Mouse (Mus musculus): Measurements from ENCODE around the gene Mybpc1. TPM values are rescaled to one million over a fixed set of nuclear protein-coding genes. Genes with fewer than 3 reads are reported as not detected.
A peak's percentile ranks its signal among the peaks of the same experiment; 100 is the strongest.

Mybpc1 gene
- polyA plus RNA-seq, 1 experiment from 2014 or later, result 69.8 TPM

DNA sequence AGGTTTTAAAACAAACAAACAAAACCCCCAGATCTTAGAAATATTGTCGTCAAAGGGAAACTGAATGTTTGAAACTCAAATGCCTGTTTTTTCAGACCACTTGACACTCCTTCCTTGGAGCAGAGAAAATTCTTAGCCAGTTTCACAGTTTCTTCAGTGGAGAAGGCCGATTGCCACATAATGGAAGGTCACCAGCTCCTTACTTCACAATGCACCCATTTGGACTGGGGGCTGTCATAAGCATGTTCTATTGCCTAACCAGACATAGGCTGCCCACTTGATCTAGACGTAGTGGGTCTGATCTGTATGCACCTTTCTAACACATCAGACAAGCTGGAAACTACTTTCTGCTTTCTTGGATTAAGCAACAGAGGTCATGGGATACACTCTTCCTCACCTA is 100.5 kb downstream of the Mybpc1 start:
- no peak overlapping the region for H3K27ac ChIP-seq
- WGBS, result 67% methylated on average over 3 of the region's 3 CpGs
- H3K4me1 ChIP-seq, result peaks cover 10% of the 10 kb centered on the region; the same call in 1 of the 2 replicates
- peak overlapping the region; percentile 81; the same call in 1 of the 2 replicates for H3K4me3 ChIP-seq
- H3K36me3 ChIP-seq, result no peaks in the 10 kb centered on the region
- H3K9me3 ChIP-seq, result no peaks in the 10 kb centered on the region
- no peak for ATAC-seq (ENCODE audit: insufficient number of reproducible peaks, low FRiP score, low TSS enrichment, low read depth)
- no peak overlapping the region for H3K4me2 ChIP-seq
- H3K9ac ChIP-seq, result no peak overlapping the region
- no peaks in the 10 kb centered on the region for H3K27me3 ChIP-seq

DNA sequence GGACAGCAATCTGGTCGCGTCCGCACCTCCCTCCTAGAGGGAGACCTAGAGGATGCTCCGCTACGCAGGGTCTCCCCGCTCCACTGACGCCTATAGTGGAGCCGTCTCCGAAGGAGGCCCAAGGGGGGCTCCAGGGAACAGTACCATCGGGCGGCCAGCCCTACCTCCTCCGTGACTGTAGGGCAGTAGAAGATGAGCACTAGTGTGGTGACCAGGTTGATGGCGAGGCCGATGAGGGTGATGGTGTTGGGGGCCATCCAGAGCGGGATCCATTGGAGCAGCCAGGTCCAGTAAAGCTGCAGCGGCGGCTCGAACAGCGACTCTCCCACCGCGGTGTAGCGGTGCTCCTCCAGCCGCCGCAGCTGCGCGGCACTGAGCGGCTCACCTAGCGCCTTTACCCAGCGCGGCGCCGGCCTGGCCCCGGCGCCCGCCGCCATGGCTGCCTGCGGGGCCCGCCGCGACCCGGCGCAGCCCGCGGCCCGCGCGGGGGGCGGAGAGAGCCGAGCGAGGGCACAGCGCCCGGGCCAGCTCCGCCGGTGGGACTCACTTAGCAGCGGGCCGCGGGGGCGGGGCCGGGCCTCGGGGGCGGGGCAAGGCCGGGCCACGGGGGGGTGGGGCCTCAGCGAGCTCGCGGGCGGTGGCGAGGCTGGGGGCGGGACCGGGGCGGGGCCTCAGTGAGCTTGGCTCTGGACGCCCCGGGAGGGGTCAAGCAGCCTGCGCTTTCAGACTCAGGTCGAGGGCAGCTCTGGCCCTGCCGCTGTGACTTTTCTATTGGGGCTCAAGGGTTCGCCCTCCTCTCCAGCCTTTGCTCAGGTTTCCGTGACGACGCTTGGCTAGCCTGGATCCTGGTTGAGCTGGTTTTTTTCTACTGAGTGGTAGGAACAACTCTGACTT is 101.3 kb downstream of the Mybpc1 start, which contains the start of gene Chpt1:
Gene Chpt1 (minus strand): TSS at position 653 of the 894 bp plus-strand sequence.
- peak; percentile 91 for ATAC-seq (ENCODE audit: insufficient number of reproducible peaks, low FRiP score, low TSS enrichment, low read depth)
- Histone ChIP-seq H3K4me1 (peaks cover 10% of the 10 kb centered on the region; the same call in 1 of the 2 replicates), H3K27ac (peak within 1 kb of the TSS; percentile 75), H3K4me3 (peak within 1 kb of the TSS; percentile 81), H3K36me3 (no peaks in the 10 kb centered on the region), H3K9ac (peak within 1 kb of the TSS; percentile 68), H3K9me3 (no peaks in the 10 kb centered on the region), H3K27me3 (no peaks in the 10 kb centered on the region), H3K4me2 (peak within 1 kb of the TSS; percentile 77)
- WGBS, result under 1% methylated on average over 58 of the region's 80 CpGs

DNA sequence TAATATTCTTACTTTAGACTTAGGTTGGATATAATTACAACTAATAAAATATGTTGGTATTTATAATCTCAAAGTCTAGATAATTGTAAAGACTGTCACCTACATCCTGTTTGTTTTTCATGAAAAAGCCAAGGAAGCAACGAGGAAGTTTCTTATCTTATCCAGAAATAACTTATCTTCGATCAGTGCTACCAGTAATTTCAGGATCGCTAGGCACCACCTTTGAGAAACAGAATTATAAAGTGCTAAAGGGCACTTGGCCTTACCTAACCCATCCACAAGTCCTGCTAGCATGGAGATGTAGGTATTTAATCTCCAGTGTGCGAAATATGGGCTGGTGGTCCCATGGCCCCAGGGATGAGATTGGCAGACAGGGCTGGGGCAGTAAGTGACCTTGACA is 102.0 kb downstream of the Mybpc1 start:
- peaks cover 10% of the 10 kb centered on the region; the same call in 1 of the 2 replicates for H3K4me1 ChIP-seq
- no peaks in the 10 kb centered on the region for H3K36me3 ChIP-seq
- peak overlapping the region; percentile 68 for H3K9ac ChIP-seq
- peak overlapping the region; percentile 77 for H3K4me2 ChIP-seq
- WGBS, result 50% methylated on average over 4 of the region's 4 CpGs
- no peaks in the 10 kb centered on the region for H3K9me3 ChIP-seq
- peak overlapping the region; percentile 81 for H3K4me3 ChIP-seq
- ATAC-seq (ENCODE audit: insufficient number of reproducible peaks, low FRiP score, low TSS enrichment, low read depth), result no peak
- no peak overlapping the region for H3K27ac ChIP-seq
- no peaks in the 10 kb centered on the region for H3K27me3 ChIP-seq

DNA sequence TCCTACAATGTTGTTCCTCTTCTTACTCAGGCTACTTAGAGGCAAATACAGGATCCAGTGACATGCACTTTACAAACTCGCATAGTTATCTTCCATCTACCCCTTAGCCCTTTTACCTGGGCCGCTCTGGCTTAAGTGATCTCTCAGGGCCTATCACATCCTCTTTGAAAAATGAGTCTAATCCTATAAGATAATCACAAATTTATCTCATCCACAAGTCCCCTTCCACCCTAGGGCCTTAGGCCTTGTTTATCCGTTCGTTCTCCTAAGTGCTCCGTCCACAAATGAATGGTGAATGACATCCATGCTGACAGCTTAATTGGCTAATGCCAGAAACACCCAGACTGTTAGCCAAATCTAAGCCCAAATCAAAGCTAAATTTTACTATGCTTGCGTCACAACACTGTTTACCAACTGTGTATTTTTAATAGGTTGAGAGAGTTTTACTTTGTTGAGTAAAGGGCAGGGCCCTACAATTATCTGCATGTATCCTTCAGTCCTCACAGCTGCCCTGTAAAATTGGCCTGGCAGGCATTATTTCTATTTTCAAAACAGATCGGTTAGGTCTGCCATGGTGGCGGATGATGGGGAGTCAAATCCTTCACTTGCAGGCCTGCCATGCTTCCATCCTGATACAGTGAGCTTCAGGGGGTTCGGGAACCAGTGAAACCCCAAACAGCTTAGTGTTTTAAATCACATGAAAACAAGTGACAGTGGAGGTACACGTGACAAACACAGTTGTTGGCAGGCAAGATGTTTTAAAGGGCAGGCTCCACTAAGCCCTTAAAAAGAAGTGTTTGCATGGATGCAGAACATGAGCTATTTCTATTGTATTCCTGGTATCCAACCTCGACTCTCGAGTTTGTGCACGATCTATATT is 102.8 kb downstream of the Mybpc1 start:
- peaks cover 12% of the 10 kb centered on the region for H3K4me1 ChIP-seq
- ATAC-seq (ENCODE audit: insufficient number of reproducible peaks, low FRiP score, low TSS enrichment, low read depth), result no peak
- no peak overlapping the region for H3K4me3 ChIP-seq
- H3K9me3 ChIP-seq, result no peaks in the 10 kb centered on the region
- WGBS, result 59% methylated on average over 13 of the region's 13 CpGs
- H3K9ac ChIP-seq, result no peak overlapping the region
- no peaks in the 10 kb centered on the region for H3K36me3 ChIP-seq
- no peak overlapping the region for H3K27ac ChIP-seq
- H3K4me2 ChIP-seq, result no peak overlapping the region
- no peaks in the 10 kb centered on the region for H3K27me3 ChIP-seq

DNA sequence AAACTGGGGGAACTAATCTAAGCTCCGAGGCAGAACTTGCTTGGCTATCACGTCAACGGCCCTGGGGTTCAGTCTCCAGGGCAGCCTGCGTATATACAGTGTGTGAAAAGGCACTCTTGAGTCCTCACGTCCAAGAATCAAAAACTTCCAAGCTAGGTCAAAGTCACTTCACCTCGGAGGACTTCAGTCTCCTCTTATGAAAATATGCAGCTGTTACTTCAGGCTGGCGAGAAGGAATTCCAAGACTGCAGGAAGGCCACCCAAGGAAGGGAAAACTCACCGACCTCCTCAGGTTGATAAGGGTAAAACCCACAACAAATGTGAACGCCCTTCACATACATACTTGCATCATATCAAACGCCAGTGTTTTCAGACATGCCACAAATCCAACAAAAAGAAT is 103.6 kb downstream of the Mybpc1 start:
- H3K27me3 ChIP-seq, result no peaks in the 10 kb centered on the region
- H3K4me1 ChIP-seq, result peaks cover 17% of the 10 kb centered on the region
- H3K9me3 ChIP-seq, result no peaks in the 10 kb centered on the region
- no peak overlapping the region for H3K4me2 ChIP-seq
- ATAC-seq (ENCODE audit: insufficient number of reproducible peaks, low FRiP score, low TSS enrichment, low read depth), result no peak
- no peak overlapping the region for H3K27ac ChIP-seq
- H3K4me3 ChIP-seq, result no peak overlapping the region
- 66% methylated on average over 10 of the region's 10 CpGs for WGBS
- no peak overlapping the region for H3K9ac ChIP-seq
- no peaks in the 10 kb centered on the region for H3K36me3 ChIP-seq

DNA sequence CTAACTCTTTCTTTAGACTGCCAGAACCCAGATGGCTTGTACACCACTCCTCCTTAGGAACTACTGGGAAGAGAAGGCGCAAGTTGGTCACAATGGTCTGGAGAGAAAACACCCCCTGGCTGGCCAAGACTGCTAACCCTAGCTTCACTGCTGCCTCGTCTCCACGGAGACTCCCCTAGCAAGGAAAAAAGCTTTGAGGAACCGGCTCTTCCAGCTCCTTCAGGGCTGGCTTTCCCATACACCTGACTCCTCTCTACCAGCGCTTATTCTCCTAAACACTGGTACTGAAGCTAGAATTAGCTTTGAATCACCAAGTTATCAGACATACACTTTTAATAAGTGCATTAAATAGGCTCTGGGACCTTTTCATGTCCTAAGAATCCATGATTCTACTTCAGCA is 105.0 kb downstream of the Mybpc1 start:
- H3K9ac ChIP-seq, result no peak overlapping the region
- no peak overlapping the region for H3K27ac ChIP-seq
- no peak for ATAC-seq (ENCODE audit: insufficient number of reproducible peaks, low FRiP score, low TSS enrichment, low read depth)
- H3K4me2 ChIP-seq, result no peak overlapping the region
- no peaks in the 10 kb centered on the region for H3K9me3 ChIP-seq
- H3K4me3 ChIP-seq, result no peak overlapping the region
- 70% methylated on average over 5 of the region's 5 CpGs for WGBS
- no peaks in the 10 kb centered on the region for H3K27me3 ChIP-seq
- H3K36me3 ChIP-seq, result no peaks in the 10 kb centered on the region
- H3K4me1 ChIP-seq, result peaks cover 20% of the 10 kb centered on the region

DNA sequence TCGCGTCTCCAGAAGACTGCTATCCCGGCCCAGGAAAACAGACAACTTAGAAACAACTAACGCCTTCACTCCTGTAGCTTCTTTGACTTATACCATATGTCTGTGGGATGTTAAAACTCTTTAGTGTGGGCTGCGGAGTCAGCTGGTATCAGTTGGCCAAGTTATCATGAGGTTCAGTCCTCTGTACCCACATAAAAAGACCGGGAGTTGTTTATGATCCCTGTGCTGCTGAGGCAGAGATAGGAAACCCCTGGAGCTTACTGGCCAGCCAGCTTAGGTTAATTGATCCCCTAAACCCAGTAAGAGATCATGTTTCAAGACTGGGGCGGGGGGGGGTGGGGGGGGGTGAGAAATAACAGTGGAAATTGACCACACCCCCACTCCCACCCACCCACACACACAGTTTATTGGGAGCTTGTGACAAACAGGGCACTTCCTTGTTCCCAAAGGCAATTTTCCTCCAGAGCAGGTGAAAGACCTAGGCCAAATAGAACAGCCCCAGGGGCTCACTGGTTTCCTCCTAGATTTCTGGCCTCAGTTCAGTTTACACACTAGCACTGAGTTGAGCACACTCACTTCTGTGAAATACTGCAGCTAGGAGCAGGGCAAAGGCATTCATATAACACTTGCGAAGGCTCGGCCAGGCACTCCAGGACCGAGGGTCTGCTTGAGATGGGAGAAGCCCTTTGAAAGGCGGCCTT is 107.9 kb downstream of the Mybpc1 start:
- Histone ChIP-seq H3K27ac (no peak overlapping the region), H3K27me3 (no peaks in the 10 kb centered on the region), H3K4me1 (peaks cover 10% of the 10 kb centered on the region), H3K4me3 (no peak overlapping the region), H3K9me3 (no peaks in the 10 kb centered on the region), H3K9ac (no peak overlapping the region), H3K4me2 (no peak overlapping the region), H3K36me3 (no peaks in the 10 kb centered on the region)
- WGBS, result 31% methylated on average over 11 of the region's 11 CpGs
- no peak for ATAC-seq (ENCODE audit: insufficient number of reproducible peaks, low FRiP score, low TSS enrichment, low read depth)

DNA sequence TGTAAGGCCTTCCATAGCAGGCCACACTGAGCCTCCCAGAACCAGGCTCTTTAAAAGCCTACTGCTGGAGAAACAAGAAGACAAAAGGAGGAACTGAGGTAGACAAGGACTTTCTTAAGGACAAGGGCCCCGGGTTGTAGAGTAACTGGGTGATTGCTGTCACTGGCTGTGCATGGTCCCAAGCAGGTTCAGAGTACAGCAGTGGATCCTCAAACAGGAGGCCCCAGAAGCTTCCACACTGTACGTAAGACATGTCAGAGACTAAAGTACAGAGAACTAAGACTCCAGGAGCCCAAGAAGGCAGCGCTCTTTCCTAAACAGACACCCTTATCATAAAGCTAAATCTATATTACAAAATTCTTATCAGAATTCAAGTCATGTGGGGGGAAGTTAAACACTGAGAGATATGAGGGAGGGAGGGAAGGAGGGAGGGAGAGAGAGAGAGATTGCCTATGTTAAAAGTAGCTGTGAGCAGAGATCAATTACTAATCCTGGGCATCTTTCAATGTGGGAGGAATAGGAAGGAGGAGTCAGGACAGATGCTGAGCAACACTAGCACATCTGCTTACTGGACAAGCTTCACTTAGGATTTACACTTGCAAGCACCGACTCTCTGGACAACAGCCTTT is 109.9 kb downstream of the Mybpc1 start:
- H3K4me3 ChIP-seq, result no peak overlapping the region

DNA sequence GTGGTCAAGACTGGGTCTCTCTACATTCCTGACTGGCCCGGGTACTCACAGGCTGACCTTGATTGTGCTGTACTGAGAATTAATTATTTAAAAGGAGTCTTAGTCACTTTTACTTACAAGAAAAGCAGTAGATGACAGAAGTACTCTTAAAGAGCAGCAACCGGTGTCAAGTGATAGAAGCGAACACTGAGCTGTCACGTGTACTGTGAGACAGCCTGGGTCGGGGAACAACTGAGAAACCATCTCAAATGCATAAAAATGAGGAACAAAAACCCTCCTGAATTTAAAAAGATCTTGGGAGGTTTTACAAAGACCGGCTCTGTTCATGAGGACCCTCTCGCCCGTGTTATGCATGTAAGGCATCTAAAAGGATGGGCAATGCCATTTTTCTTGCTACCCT is 112.3 kb downstream of the Mybpc1 start:
- H3K36me3 ChIP-seq, result no peaks in the 10 kb centered on the region
- 79% methylated on average over 8 of the region's 8 CpGs for WGBS
- H3K4me2 ChIP-seq, result no peak overlapping the region
- H3K9me3 ChIP-seq, result no peaks in the 10 kb centered on the region
- no peak for ATAC-seq (ENCODE audit: insufficient number of reproducible peaks, low FRiP score, low TSS enrichment, low read depth)
- H3K4me1 ChIP-seq, result peaks cover 10% of the 10 kb centered on the region
- H3K9ac ChIP-seq, result no peak overlapping the region
- H3K4me3 ChIP-seq, result no peak overlapping the region
- no peaks in the 10 kb centered on the region for H3K27me3 ChIP-seq
- no peak overlapping the region for H3K27ac ChIP-seq

More for the DNA sequence above, 109.9 kb downstream of the Mybpc1 start:
- Histone ChIP-seq H3K27me3 (no peaks in the 10 kb centered on the region), H3K4me2 (no peak overlapping the region), H3K27ac (no peak overlapping the region), H3K36me3 (no peaks in the 10 kb centered on the region), H3K4me1 (peaks cover 10% of the 10 kb centered on the region), H3K9me3 (no peaks in the 10 kb centered on the region), H3K9ac (no peak overlapping the region)
- no peak for ATAC-seq (ENCODE audit: insufficient number of reproducible peaks, low FRiP score, low TSS enrichment, low read depth)
- WGBS, result 76% methylated on average over 4 of the region's 4 CpGs

DNA sequence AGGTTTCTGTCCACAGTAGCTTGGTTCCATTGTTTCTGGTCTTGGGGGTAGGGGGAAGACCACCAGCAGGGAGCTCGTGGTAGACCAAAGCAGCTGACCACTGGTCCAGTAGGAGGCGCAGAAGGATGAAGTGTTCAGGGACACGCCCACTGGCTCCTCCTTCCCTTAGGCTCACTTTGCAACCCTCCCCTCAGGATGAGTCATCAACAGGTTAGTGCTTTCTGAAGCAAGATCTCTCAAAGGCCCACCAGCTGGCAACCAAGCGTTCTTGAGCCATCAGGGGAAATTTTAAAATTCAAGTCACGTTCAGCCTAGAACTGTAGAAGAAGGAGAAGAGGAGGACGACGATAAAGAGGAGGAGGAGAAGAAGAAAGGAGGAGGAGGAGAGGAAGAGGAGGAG is 113.3 kb downstream of the Mybpc1 start:
- 72% methylated on average over 7 of the region's 7 CpGs for WGBS
- Histone ChIP-seq H3K4me3 (no peak overlapping the region), H3K27me3 (no peaks in the 10 kb centered on the region), H3K9ac (no peak overlapping the region), H3K27ac (no peak overlapping the region), H3K4me1 (peaks cover 3% of the 10 kb centered on the region; the same call in 1 of the 2 replicates), H3K9me3 (no peaks in the 10 kb centered on the region), H3K4me2 (no peak overlapping the region), H3K36me3 (no peaks in the 10 kb centered on the region)
- no peak for ATAC-seq (ENCODE audit: insufficient number of reproducible peaks, low FRiP score, low TSS enrichment, low read depth)

DNA sequence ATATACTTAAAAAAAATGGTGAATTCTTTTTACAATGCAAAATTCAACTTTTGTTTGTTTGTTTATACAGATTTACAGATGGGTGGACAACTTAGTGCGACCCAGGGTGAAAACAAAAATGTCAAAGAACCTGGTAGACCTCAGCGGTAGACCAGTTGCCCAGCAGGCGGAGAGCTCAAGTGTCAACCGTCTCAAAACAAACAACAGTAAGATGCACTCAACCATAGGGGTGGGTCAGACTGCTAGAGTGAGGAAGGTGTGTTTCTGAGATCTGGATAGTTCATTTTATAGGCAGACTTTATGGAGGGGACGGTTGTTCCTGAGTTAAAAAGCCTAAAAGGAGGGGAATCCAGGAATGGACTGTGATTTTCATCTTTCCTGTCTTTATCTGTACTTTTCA is 116.3 kb downstream of the Mybpc1 start:
- Histone ChIP-seq H3K9me3 (no peaks in the 10 kb centered on the region), H3K4me3 (no peak overlapping the region), H3K36me3 (no peaks in the 10 kb centered on the region), H3K4me2 (no peak overlapping the region), H3K4me1 (no peaks in the 10 kb centered on the region), H3K27me3 (no peaks in the 10 kb centered on the region), H3K27ac (no peak overlapping the region), H3K9ac (no peak overlapping the region)
- no peak for ATAC-seq (ENCODE audit: insufficient number of reproducible peaks, low FRiP score, low TSS enrichment, low read depth)
- 88% methylated on average over 5 of the region's 5 CpGs for WGBS
